Mouse (Mus musculus) large intestine, adult 2 months (tissue): ENCODE measurements around the gene Hist1h4h. TPM values are rescaled to one million over a fixed set of nuclear protein-coding genes. Genes with fewer than 3 reads are reported as not detected.
"Not testable (repeated sequence)": the region's sequence is repeated elsewhere in the genome, so short reads cannot be mapped to it uniquely, and the experiment has no call there.

ENCODE experiments used
- DNase-seq: peaks from one replicate; pipeline ENCODE4 v3.0.0-alpha.2; 2012; ENCODE audit warnings: low read depth, low spot score
- WGBS: fragments of 180-500 bp; shearing (Covaris S2); methylation state at CpG from one replicate; pipeline ENCODE4 v1.1.7; 2018; 5-methylcytosine and 5-hydroxymethylcytosine counted together
- polyA plus RNA-seq: library from polyadenylated mRNA; depleted of rRNA; stranded (reverse); fragments of >200 nt; gene quantifications from 2 replicates; pipeline ENCODE4 v1.2.3, GENCODE M21; 2012; rRNA removed

Gene Hist1h4h
- polyA plus RNA-seq, 1 experiment, result 27.9 TPM

DNA sequence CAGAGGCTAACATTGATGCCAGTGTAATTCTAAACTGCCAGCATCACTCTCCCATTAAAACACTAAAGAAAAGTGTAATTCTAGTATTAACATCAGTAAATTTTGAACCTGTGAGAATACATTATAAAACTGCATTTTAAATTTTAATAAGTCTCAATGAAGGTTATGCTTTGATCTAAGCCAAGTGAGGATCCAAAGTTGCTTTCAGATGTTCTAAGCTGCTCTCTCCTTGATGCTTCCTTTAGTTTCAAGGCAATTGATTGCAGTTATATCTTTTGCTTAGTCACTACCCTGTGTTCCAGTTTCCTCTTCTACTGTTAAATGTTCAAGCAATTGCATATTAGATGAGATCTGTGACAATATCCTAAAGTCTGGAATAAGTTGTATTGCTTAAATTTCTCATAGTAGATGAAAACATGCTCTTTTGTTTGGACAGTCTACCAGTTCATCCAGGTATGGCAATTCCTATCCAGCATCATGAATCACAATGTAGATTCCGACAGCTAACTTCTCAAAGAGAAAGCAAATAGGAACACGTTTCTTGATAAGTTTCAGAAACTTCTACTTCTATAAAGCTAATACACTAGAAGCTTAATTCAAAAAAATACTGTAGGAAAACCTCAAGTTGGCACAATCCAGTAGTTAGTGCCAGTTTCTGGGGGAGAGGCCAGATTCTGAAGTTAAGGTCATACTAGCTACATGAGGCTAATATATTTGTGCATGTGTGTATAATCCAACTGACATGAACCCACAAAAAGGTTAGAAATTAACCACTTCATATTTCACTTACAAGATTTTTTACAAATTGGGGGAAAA lies 41.6 kb downstream of the Hist1h4h start:
- 18% methylated on average over 2 of the region's 2 CpGs for WGBS
- no peak for DNase-seq

DNA sequence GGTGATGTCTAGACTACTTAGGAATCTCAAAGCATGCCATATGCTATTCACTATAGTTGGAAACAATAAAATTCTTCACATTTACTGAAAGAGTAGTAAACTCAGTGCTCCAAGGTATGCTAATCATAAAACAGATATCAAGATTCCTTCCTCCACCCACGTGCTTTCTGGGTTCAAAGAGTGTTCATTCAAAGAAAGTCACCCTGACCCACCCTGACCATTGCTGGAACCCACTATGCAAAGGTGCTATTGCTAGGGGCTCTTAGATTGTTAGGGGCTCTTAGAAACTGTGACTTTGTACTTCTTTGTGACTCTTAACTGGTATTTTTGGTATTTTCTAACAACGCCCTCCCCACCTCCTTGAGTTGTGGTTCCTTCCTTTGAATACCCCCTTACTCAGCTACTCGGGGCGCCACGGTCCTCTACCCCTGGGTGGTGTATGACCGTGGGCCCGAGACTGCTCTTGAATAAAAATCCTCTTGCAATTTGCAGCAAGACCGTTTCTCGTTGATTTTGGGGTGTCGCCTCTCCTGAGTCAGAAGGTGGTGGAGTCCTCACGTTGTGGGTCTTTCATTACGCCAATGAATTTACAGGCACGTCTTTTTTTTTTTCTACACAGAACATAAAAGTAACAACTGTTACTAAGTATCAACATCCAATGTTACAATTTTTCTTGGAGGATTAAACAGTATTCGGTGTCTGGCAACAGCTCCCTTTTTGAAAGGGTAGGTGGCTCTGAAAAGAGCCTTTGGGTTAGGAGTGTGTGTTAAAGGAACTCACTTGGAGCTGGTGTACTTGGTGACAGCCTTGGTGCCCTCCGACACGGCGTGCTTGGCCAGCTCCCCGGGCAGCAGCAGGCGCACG lies 42.4 kb downstream of the Hist1h4h start:
- 8% methylated on average over 20 of the region's 20 CpGs for WGBS
- DNase-seq, result not testable (repeated sequence)

DNA sequence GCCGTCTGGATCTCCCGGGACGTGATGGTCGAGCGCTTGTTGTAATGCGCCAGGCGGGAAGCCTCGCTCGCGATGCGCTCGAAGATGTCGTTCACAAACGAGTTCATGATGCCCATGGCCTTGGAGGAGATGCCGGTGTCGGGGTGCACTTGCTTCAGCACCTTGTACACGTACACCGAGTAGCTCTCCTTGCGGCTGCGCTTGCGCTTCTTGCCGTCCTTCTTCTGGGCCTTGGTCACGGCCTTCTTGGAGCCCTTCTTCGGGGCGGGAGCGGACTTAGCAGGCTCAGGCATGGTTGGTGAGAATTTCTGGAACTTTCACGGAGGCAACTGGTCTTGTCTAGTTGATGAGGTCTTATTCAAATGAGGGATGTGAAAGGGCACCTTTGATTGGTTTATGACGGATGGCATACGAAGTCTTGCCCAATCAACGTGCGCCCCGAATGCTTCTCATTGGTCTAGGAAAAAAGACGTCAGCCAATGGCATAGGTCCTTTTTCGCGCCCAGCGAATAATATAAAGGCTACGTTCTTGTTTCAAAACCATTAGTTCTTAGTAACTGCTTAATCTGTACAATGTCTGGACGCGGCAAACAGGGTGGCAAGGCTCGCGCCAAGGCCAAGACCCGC lies 43.2 kb downstream of the Hist1h4h start, which contains the start of the genes Hist1h2bf and Hist1h2ad:
Hist1h2bf (minus strand) TSS at position 299 of the 627 bp plus-strand sequence.
Hist1h2ad (plus strand) TSS at position 484 of the 627 bp plus-strand sequence.
- WGBS, result under 1% methylated on average over 42 of the region's 42 CpGs
- DNase-seq, result peak; percentile 92

DNA sequence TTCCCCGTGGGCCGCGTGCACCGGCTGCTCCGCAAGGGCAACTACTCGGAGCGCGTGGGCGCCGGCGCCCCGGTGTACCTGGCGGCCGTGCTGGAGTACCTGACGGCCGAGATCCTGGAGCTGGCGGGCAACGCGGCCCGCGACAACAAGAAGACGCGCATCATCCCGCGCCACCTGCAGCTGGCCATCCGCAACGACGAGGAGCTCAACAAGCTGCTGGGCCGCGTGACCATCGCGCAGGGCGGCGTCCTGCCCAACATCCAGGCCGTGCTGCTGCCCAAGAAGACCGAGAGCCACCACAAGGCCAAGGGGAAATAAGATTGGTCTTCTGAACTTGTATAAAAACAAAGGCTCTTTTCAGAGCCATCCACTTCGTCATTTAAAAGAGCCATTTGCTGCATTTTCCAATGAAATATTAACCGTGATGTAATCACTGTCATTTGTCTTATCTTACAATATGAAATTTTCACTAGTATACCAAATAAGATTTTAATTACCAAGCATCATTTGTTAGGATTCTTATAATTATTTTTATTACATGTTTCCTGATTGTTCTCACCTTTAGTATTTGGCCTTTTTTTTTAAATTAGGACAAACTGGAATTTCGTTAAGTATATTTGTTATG lies 43.8 kb downstream of the Hist1h4h start:
- not testable (repeated sequence) for DNase-seq
- 1% methylated on average over 14 of the region's 39 CpGs for WGBS

DNA sequence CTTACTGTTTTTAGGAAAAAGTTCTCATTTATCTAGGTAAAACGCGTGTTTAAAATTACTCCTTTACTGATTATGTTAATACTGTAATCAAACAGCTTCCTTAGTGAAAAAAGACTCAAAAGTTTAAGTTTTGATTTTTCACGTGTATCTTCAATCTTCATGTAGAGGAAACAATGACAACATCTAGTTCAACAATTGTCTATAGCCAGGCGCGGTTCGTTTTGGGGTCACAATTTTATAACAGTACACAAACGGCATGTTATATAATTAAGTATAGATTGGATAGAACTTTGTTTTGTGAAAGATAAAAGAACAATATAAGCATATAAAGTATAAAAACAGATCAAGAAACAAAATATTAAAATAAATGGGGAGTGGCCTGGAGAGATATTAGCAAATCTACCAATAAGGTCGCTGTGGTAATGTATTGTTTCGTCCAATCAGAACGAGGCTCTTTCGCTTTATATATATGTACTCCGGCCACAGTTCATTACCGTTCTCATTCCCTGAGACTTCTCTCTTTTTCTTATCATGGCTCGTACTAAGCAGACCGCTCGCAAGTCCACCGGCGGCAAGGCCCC lies 44.5 kb downstream of the Hist1h4h start, which contains the start of gene Hist1h3d:
Hist1h3d (plus strand) TSS at position 493 of the 581 bp plus-strand sequence.
- WGBS, result 1% methylated on average over 18 of the region's 18 CpGs
- DNase-seq, result no peak

DNA sequence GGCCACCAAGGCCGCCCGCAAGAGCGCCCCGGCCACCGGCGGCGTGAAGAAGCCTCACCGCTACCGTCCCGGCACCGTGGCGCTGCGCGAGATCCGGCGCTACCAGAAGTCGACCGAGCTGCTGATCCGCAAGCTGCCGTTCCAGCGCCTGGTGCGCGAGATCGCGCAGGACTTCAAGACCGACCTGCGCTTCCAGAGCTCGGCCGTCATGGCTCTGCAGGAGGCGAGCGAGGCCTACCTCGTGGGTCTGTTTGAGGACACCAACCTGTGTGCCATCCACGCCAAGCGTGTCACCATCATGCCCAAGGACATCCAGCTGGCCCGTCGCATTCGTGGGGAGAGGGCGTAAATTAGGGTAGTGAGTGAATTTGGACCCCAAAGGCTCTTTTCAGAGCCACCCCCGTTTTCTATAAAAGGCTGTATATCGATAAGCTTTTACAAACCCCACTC lies 45.0 kb downstream of the Hist1h4h start:
- WGBS, result 4% methylated on average over 13 of the region's 40 CpGs
- DNase-seq, result not testable (repeated sequence)

DNA sequence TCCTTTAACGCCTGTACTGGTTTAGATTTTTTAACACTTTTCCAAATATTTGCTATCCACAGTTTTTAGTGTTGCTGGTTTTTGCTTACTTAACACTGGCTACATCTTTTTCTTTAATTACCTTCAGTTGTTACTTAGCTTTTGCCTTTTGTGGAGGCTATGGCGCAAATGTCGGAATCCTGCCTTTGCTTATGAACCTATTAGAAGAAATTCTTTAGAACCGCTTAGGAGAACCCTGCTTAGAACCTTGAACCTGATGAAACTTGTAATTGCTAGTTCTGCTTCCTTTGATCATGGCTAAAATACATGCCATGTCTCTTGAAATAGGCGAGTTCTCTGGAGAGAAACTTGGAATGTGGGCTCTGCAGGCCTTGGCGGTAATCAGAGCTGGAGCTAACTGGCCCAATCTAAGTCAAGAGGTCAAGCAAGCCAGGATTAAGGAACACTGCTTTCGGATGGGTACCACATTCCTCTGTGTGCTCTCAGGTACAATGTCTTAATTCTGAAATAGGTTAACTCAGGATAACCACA lies 45.6 kb downstream of the Hist1h4h start:
- no peak for DNase-seq
- WGBS, result 47% methylated on average over 7 of the region's 7 CpGs

DNA sequence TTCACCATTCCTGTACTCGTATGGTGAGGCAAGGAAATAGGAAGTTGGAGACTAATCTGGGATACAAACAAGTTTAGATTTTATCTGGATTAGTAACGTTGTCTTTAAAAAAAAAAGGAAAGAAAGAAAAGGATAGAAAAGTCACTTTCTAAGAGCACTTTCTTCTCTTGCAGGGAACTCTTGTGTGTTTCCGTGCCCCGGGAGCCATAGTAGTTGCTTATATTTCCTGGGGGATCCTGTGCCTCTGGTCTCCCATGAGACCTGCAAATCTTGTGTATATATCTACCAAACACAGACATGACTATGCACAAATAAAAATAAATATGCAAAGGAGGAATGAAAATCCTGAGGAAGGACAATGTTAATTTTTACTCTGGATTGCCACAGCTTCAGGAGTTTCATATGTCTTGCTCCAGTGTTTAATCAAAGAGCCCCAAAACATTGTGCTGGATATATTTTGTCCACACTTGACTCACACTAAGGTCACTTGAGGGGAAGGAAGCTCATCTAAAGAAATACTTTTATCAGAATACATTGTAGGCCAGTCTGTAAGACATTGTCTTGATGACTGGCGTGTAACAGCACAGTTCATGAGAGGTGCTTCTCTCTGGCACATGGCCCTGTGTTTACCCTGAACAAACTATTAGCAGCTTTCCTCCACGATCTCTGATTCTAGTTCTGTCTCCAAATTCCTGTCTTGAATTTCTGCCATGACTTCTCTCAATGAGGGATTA lies 46.2 kb downstream of the Hist1h4h start:
- 51% methylated on average over 6 of the region's 6 CpGs for WGBS
- DNase-seq, result no peak

DNA sequence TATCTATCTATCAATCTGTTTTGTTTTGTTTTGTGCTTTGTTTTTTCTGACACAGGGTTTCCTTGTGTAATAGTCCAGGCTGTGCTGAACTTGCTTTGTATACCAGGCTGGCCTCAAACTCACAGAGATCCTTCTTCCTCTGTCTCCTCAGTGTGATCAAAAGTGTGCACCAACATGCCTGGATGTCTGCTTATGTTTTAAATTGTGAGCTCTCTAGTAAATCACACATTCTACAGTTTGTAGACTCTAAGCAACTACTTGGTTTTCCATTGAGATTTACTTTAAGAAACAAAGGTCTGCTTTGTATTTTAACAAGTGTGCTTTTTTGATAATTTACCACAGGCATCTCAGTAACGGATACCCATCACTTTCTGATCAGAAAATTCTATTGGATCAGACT lies 47.0 kb downstream of the Hist1h4h start:
- WGBS, result 91% methylated on average over 1 of the region's 1 CpGs
- DNase-seq, result no peak

Other genes with a start within 250 kb of the Hist1h4h start
- gene Zfp322a, start 161.8 kb upstream of the Hist1h4h start, polyA plus RNA-seq, result 1.1 and 1.7 TPM in 2 replicates
- 2.9 and 3.1 TPM in 2 replicates for gene Abt1, start 107.2 kb upstream of the Hist1h4h start, polyA plus RNA-seq
- gene Btn1a1, start 65.1 kb upstream of the Hist1h4h start, polyA plus RNA-seq, result 0.07 and 0.17 TPM in 2 replicates
- 0.09 TPM in 1 of 2 replicates, not detected in the other for gene Btn2a2, start 42.2 kb upstream of the Hist1h4h start, polyA plus RNA-seq
- 64.4 and 250 TPM in 2 replicates for gene Hist1h2af, start 2.9 kb downstream of the Hist1h4h start, polyA plus RNA-seq
- 30.9 and 39.2 TPM in 2 replicates for gene Hist1h3g, start 4.4 kb downstream of the Hist1h4h start, polyA plus RNA-seq
- 5.2 and 6.8 TPM in 2 replicates for gene Hist1h2bh, start 12.3 kb downstream of the Hist1h4h start, polyA plus RNA-seq
- 5.9 and 7.1 TPM in 2 replicates for gene Hist1h3f, start 13.0 kb downstream of the Hist1h4h start, polyA plus RNA-seq
- 27.0 and 31.0 TPM in 2 replicates for gene Hist1h4f, start 20.6 kb downstream of the Hist1h4h start, polyA plus RNA-seq
- 0.40 and 0.43 TPM in 2 replicates for gene Hist1h1d, start 22.2 kb downstream of the Hist1h4h start, polyA plus RNA-seq
- gene Hist1h3e, start 31.3 kb downstream of the Hist1h4h start, polyA plus RNA-seq, result 29.4 and 30.0 TPM in 2 replicates
- gene Hist1h2ae, start 40.2 kb downstream of the Hist1h4h start, polyA plus RNA-seq, result 8.9 and 10.5 TPM in 2 replicates
- 29.0 and 42.0 TPM in 2 replicates for gene Hist1h2bg, start 40.3 kb downstream of the Hist1h4h start, polyA plus RNA-seq
- gene Hist1h2bf, start 43.1 kb downstream of the Hist1h4h start, polyA plus RNA-seq, result 9.1 and 18.1 TPM in 2 replicates
- 3.6 and 7.5 TPM in 2 replicates for gene Hist1h2ad, start 43.3 kb downstream of the Hist1h4h start, polyA plus RNA-seq
- gene Hist1h3d, start 44.7 kb downstream of the Hist1h4h start, polyA plus RNA-seq, result 9.5 and 13.9 TPM in 2 replicates
- 13.6 and 13.7 TPM in 2 replicates for gene Hist1h4d, start 50.5 kb downstream of the Hist1h4h start, polyA plus RNA-seq
- 1.9 and 2.5 TPM in 2 replicates for gene Hist1h2be, start 90.1 kb downstream of the Hist1h4h start, polyA plus RNA-seq
- 2.7 and 3.1 TPM in 2 replicates for gene Hist1h1e, start 91.5 kb downstream of the Hist1h4h start, polyA plus RNA-seq
- 1.2 TPM in 2 replicates for gene Hist1h2ac, start 152.9 kb downstream of the Hist1h4h start, polyA plus RNA-seq
- gene Hist1h2bc, start 153.1 kb downstream of the Hist1h4h start, polyA plus RNA-seq, result 279 and 296 TPM in 2 replicates
- gene Hist1h1t, start 164.8 kb downstream of the Hist1h4h start, polyA plus RNA-seq, result not detected in 2 replicates
- 16.9 and 21.6 TPM in 2 replicates for gene Hist1h4c, start 167.4 kb downstream of the Hist1h4h start, polyA plus RNA-seq
- gene Hfe, start 179.8 kb downstream of the Hist1h4h start, polyA plus RNA-seq, result 6.3 and 7.7 TPM in 2 replicates
- gene Hist1h1c, start 207.8 kb downstream of the Hist1h4h start, polyA plus RNA-seq, result 50.3 and 59.2 TPM in 2 replicates
- 19.7 and 24.7 TPM in 2 replicates for gene Hist1h3c, start 214.6 kb downstream of the Hist1h4h start, polyA plus RNA-seq
- gene Hist1h2bb, start 215.7 kb downstream of the Hist1h4h start, polyA plus RNA-seq, result 13.5 and 18.0 TPM in 2 replicates
- 17.4 and 19.2 TPM in 2 replicates for gene Hist1h2ab, start 220.1 kb downstream of the Hist1h4h start, polyA plus RNA-seq
- 22.1 and 33.6 TPM in 2 replicates for gene Hist1h3b, start 221.2 kb downstream of the Hist1h4h start, polyA plus RNA-seq
- 18.1 and 21.3 TPM in 2 replicates for gene Hist1h4b, start 226.0 kb downstream of the Hist1h4h start, polyA plus RNA-seq
- 13.1 and 21.1 TPM in 2 replicates for gene Hist1h4a, start 230.2 kb downstream of the Hist1h4h start, polyA plus RNA-seq
- gene Hist1h3a, start 231.3 kb downstream of the Hist1h4h start, polyA plus RNA-seq, result 16.1 and 17.5 TPM in 2 replicates
- 1.3 and 1.4 TPM in 2 replicates for gene Hist1h1a, start 232.6 kb downstream of the Hist1h4h start, polyA plus RNA-seq
- gene Trim38, start 238.9 kb downstream of the Hist1h4h start, polyA plus RNA-seq, result 0.71 and 4.1 TPM in 2 replicates